Mouse (Mus musculus): ENCODE measurements around the gene Dlgap1. TPM values are rescaled to one million over a fixed set of nuclear protein-coding genes. Genes with fewer than 3 reads are reported as not detected.

Dlgap1 gene
- polyA plus RNA-seq, 2 experiments = 4.6 to 4.7 TPM

DNA sequence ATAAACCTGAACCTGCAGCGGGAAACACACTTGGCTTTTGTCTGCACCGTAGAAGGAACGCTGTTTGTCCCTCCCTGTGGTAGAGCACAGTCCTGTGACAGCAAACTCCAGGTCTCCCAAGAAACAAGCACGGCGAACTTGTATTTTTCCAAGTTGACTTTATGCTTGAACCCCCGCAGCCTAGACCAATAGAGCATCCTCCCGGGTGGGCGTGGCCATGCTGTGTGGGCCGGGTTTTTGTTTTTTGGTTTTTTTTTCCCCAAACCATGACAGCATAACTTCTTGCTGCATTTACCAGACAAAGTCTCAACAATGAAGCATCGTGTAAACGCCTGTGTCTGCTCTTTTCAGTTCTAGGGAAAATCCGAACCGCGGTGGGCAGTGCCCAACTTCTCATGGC, 840.0 kb downstream of the Dlgap1 start:
- Histone ChIP-seq H3K27ac (replicated peaks; ENCODE audit: low read depth, low read length) (no peak overlapping the region), H3K9ac (ENCODE audit: low read depth, low read length, severe bottlenecking) (no peak overlapping the region), H3K4me1 (ENCODE audit: control insufficient read depth, insufficient read depth, low read length) (no peaks in the 10 kb centered on the region), H3K36me3 (ENCODE audit: control insufficient read depth, insufficient read depth, low read length) (no peaks in the 10 kb centered on the region), H3K27me3 (ENCODE audit: control insufficient read depth, insufficient read depth, low read length) (no peaks in the 10 kb centered on the region), H3K4me3 (replicated peaks; ENCODE audit: low read length) (no peak overlapping the region), H3K4me2 (replicated peaks; ENCODE audit: low read depth, low read length, severe bottlenecking) (no peak overlapping the region), H3K9me3 (ENCODE audit: control insufficient read depth, low read length) (no peaks in the 10 kb centered on the region)
- DNase-seq (ENCODE audit: low spot score) = no peak
- no peak for TF ChIP-seq POLR2A (IDR thresholded peaks at IDR 0.05; ENCODE audit: borderline replicate concordance, extremely low read depth, insufficient read depth, insufficient read length)
- WGBS = 46% methylated on average over 14 of the region's 14 CpGs
- no peak for ATAC-seq (ENCODE audit: low FRiP score, low read depth)

DNA sequence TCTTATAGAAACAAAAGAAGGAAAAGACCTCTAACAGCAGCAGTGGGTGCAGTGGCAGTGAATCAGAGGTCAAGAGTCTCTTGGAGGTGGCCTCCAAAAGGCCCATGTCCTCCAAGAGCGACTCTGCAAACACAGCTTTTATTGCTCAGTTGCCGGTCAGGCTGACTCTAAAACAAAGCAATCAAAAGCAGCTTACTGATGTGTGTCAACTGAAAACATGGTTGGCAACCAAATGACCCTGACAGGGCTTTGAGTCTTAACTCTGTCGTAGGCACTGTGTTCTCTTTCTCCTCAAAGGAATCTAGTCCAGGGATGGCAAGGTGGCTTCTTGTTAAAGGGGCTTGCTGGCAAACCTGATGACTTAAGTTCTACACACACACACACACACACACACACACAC, 840.9 kb downstream of the Dlgap1 start:
- Histone ChIP-seq H3K27ac (replicated peaks; ENCODE audit: low read depth, low read length) (no peak overlapping the region), H3K4me3 (replicated peaks; ENCODE audit: low read length) (no peak overlapping the region), H3K27me3 (ENCODE audit: control insufficient read depth, insufficient read depth, low read length) (no peaks in the 10 kb centered on the region), H3K4me2 (replicated peaks; ENCODE audit: low read depth, low read length, severe bottlenecking) (no peak overlapping the region), H3K9ac (ENCODE audit: low read depth, low read length, severe bottlenecking) (no peak overlapping the region), H3K36me3 (ENCODE audit: control insufficient read depth, insufficient read depth, low read length) (no peaks in the 10 kb centered on the region), H3K4me1 (ENCODE audit: control insufficient read depth, insufficient read depth, low read length) (no peaks in the 10 kb centered on the region), H3K9me3 (ENCODE audit: control insufficient read depth, low read length) (no peaks in the 10 kb centered on the region)
- DNase-seq (ENCODE audit: low spot score) = no peak
- no peak for ATAC-seq (ENCODE audit: low FRiP score, low read depth)
- no peak for TF ChIP-seq POLR2A (IDR thresholded peaks at IDR 0.05; ENCODE audit: borderline replicate concordance, extremely low read depth, insufficient read depth, insufficient read length)
- 55% methylated on average over 3 of the region's 3 CpGs for WGBS

DNA sequence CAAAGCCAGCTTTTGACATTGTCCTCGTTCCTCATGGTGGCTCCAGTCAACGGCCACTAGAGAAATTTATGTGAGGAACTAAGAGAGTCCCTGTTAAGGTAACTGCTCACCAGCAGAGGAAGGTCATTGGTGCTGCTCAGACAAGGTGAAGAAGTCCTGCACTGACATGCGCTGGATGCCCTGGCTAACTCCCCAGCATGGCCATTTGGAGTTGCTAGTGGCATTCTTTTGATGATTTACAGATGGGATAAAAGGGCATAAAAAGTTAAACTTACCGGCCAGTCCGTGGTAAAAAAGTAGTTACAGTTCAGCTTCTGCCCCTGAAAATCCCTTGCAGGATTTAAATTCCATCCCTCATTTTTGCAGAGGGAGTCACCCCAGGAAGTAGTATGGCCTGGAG, 841.9 kb downstream of the Dlgap1 start:
- no peak overlapping the region for H3K9ac ChIP-seq (ENCODE audit: low read depth, low read length, severe bottlenecking)
- ATAC-seq (ENCODE audit: low FRiP score, low read depth) (no peak), DNase-seq (ENCODE audit: low spot score) (no peak)
- no peaks in the 10 kb centered on the region for H3K4me1 ChIP-seq (ENCODE audit: control insufficient read depth, insufficient read depth, low read length)
- no peaks in the 10 kb centered on the region for H3K27me3 ChIP-seq (ENCODE audit: control insufficient read depth, insufficient read depth, low read length)
- no peak overlapping the region for H3K27ac ChIP-seq (replicated peaks; ENCODE audit: low read depth, low read length)
- no peak overlapping the region for H3K4me2 ChIP-seq (replicated peaks; ENCODE audit: low read depth, low read length, severe bottlenecking)
- no peaks in the 10 kb centered on the region for H3K36me3 ChIP-seq (ENCODE audit: control insufficient read depth, insufficient read depth, low read length)
- H3K9me3 ChIP-seq (ENCODE audit: control insufficient read depth, low read length) = no peaks in the 10 kb centered on the region
- H3K4me3 ChIP-seq (replicated peaks; ENCODE audit: low read length) = no peak overlapping the region
- 37% methylated on average over 5 of the region's 5 CpGs for WGBS
- no peak for TF ChIP-seq POLR2A (IDR thresholded peaks at IDR 0.05; ENCODE audit: borderline replicate concordance, extremely low read depth, insufficient read depth, insufficient read length)

DNA sequence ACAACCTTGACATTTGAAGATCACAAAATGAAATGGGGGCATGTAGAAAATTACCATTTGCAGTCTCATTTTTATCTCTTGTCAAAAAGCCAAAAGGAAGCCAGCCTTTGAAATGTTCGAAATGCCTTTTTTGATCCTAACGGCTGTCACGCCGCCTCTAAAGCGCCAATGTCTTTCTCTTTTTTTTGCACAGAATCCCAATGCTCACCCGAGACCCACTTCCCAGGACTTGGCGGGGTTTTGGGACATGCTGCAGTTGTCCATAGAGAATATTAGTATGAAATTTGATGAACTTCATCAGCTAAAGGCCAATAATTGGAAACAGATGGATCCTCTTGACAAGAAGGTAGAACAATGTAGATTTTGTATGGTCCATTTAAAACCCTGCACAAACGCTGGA, 846.1 kb downstream of the Dlgap1 start:
- ATAC-seq (ENCODE audit: low FRiP score, low read depth) (no peak), DNase-seq (ENCODE audit: low spot score) (no peak)
- no peaks in the 10 kb centered on the region for H3K36me3 ChIP-seq (ENCODE audit: control insufficient read depth, insufficient read depth, low read length)
- H3K9ac ChIP-seq (ENCODE audit: low read depth, low read length, severe bottlenecking) = no peak overlapping the region
- 73% methylated on average over 8 of the region's 8 CpGs for WGBS
- TF ChIP-seq POLR2A (IDR thresholded peaks at IDR 0.05; ENCODE audit: borderline replicate concordance, extremely low read depth, insufficient read depth, insufficient read length) = no peak
- H3K9me3 ChIP-seq (ENCODE audit: control insufficient read depth, low read length) = no peaks in the 10 kb centered on the region
- no peak overlapping the region for H3K27ac ChIP-seq (replicated peaks; ENCODE audit: low read depth, low read length)
- H3K4me3 ChIP-seq (replicated peaks; ENCODE audit: low read length) = no peak overlapping the region
- H3K4me1 ChIP-seq (ENCODE audit: control insufficient read depth, insufficient read depth, low read length) = no peaks in the 10 kb centered on the region
- no peak overlapping the region for H3K4me2 ChIP-seq (replicated peaks; ENCODE audit: low read depth, low read length, severe bottlenecking)
- H3K27me3 ChIP-seq (ENCODE audit: control insufficient read depth, insufficient read depth, low read length) = peaks cover 28% of the 10 kb centered on the region

DNA sequence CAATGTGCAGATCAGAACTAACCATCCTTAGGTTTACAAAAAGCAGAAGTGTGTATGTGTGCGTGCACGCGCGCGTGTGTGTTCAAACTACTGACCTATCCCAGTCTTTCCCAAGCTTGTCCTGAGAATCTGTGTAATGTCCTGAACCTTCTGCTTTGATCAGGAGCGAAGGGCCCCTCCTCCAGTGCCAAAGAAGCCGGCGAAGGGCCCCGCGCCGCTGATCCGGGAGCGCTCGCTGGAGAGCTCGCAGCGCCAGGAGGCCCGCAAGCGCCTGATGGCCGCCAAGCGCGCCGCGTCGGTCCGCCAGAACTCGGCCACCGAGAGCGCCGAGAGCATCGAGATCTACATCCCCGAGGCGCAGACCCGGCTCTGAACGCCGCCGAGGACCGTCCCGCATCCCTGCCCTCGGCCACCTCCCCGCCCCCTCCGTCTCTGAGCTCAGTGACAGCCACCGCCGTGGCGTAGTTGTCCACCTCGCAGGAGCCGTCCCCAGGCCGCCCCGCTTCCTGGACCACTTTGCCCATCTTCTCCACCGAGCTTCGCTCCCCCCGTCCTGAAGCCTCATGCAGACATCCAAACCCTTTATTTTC, 849.1 kb downstream of the Dlgap1 start:
- no peak for TF ChIP-seq POLR2A (IDR thresholded peaks at IDR 0.05; ENCODE audit: borderline replicate concordance, extremely low read depth, insufficient read depth, insufficient read length)
- Histone ChIP-seq H3K9me3 (ENCODE audit: control insufficient read depth, low read length) (no peaks in the 10 kb centered on the region), H3K36me3 (ENCODE audit: control insufficient read depth, insufficient read depth, low read length) (no peaks in the 10 kb centered on the region), H3K9ac (ENCODE audit: low read depth, low read length, severe bottlenecking) (peak overlapping the region; percentile 40; the same call in 1 of the 2 replicates), H3K4me3 (replicated peaks; ENCODE audit: low read length) (peak overlapping the region; percentile 48), H3K27ac (replicated peaks; ENCODE audit: low read depth, low read length) (no peak overlapping the region), H3K4me1 (ENCODE audit: control insufficient read depth, insufficient read depth, low read length) (no peaks in the 10 kb centered on the region), H3K4me2 (replicated peaks; ENCODE audit: low read depth, low read length, severe bottlenecking) (peak overlapping the region; percentile 77), H3K27me3 (ENCODE audit: control insufficient read depth, insufficient read depth, low read length) (peaks cover 28% of the 10 kb centered on the region)
- WGBS = 6% methylated on average over 26 of the region's 51 CpGs
- ATAC-seq (ENCODE audit: low FRiP score, low read depth) (peak; percentile 34; the same call in 1 of the 2 replicates), DNase-seq (ENCODE audit: low spot score) (no peak)

DNA sequence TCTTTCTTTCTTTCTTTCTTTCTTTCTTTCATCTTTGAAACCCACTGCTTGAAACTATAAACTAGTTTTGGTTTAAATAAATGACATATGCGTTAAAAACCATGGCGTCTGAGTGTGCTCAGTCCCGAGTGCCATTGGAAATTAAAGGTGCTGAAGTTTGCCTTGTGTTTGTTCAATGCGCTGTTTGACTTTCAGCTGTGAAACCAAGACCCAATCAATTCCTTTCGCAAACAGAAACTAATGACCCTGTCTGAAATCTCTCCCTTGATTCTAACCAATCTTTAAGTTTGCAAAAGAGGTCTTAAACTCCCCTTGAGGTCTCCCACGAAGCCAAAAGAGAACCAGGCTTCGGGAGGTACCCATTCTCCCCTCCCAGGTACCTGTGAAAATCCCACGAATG, 854.2 kb downstream of the Dlgap1 start:
- DNase-seq (ENCODE audit: low spot score) (no peak), ATAC-seq (ENCODE audit: low FRiP score, low read depth) (no peak)
- H3K4me1 ChIP-seq (ENCODE audit: control insufficient read depth, insufficient read depth, low read length) = no peaks in the 10 kb centered on the region
- no peaks in the 10 kb centered on the region for H3K36me3 ChIP-seq (ENCODE audit: control insufficient read depth, insufficient read depth, low read length)
- WGBS = 81% methylated on average over 8 of the region's 8 CpGs
- TF ChIP-seq POLR2A (IDR thresholded peaks at IDR 0.05; ENCODE audit: borderline replicate concordance, extremely low read depth, insufficient read depth, insufficient read length) = no peak
- H3K4me3 ChIP-seq (replicated peaks; ENCODE audit: low read length) = no peak overlapping the region
- no peaks in the 10 kb centered on the region for H3K9me3 ChIP-seq (ENCODE audit: control insufficient read depth, low read length)
- H3K4me2 ChIP-seq (replicated peaks; ENCODE audit: low read depth, low read length, severe bottlenecking) = no peak overlapping the region
- no peak overlapping the region for H3K9ac ChIP-seq (ENCODE audit: low read depth, low read length, severe bottlenecking)
- peaks cover 13% of the 10 kb centered on the region for H3K27me3 ChIP-seq (ENCODE audit: control insufficient read depth, insufficient read depth, low read length)
- H3K27ac ChIP-seq (replicated peaks; ENCODE audit: low read depth, low read length) = no peak overlapping the region
